Mouse (Mus musculus) lung, embryonic 14.5 days (tissue): ENCODE results near the gene Card9. TPM values are rescaled to one million over a fixed set of nuclear protein-coding genes. Genes with fewer than 3 reads are reported as not detected.

Experiments
- ATAC-seq: fragments of 200-750 bp; cut with Nextera tagmentation; 2 replicates; pipeline ENCODE4 v1.8.0; 2017; ENCODE audit warnings: mild to moderate bottlenecking, moderate TSS enrichment, moderate library complexity; ENCODE audit not compliant: insufficient read depth
- DNase-seq: peaks from one replicate; pipeline ENCODE4 v3.0.0-alpha.2; 2015
- H3K27ac ChIP-seq: fragments of 300-500 bp; sonication (generic); 2 replicates; pipeline ENCODE4 v1.5.1; 2014; ENCODE audit warnings: low read depth, mild to moderate bottlenecking, moderate library complexity
- H3K27me3 ChIP-seq: fragments of 300-500 bp; sonication (generic); 2 replicates; pipeline ENCODE4 v1.6.1; 2014; ENCODE audit warnings: low read length, control low read depth; ENCODE audit not compliant: insufficient read depth
- H3K36me3 ChIP-seq: fragments of 300-500 bp; sonication (generic); 2 replicates; pipeline ENCODE4 v1.6.1; 2014; ENCODE audit warnings: control low read depth; ENCODE audit not compliant: insufficient read depth
- H3K4me1 ChIP-seq: fragments of 300-500 bp; sonication (generic); 2 replicates; pipeline ENCODE4 v1.6.1; 2014; ENCODE audit warnings: antibody characterized with exemption, control low read depth; ENCODE audit not compliant: insufficient read depth
- H3K4me2 ChIP-seq: fragments of 300-500 bp; sonication (generic); 2 replicates; pipeline ENCODE4 v1.6.1; 2014; ENCODE audit warnings: mild to moderate bottlenecking
- H3K4me3 ChIP-seq: fragments of 300-500 bp; sonication (generic); 2 replicates; pipeline ENCODE4 v1.5.1; 2014; ENCODE audit warnings: low read depth, low read length
- H3K9ac ChIP-seq: fragments of 300-500 bp; sonication (generic); 2 replicates; pipeline ENCODE4 v1.6.1; 2014
- H3K9me3 ChIP-seq: fragments of 300-500 bp; sonication (generic); 2 replicates; pipeline ENCODE4 v1.6.1; 2016; ENCODE audit warnings: low read depth, low read length, control low read depth
- CTCF ChIP-seq: IDR thresholded peaks from 2 replicates; pipeline ENCODE4 v1.5.1; 2016; ENCODE audit warnings: antibody characterized with exemption, low read depth
- WGBS: fragments of 180-500 bp; shearing (Covaris S2); extraction: QIAGEN DNeasy Blood & Tissue Kit; methylation state at CpG from one replicate; pipeline ENCODE4 v1.1.7; 2014; 5-methylcytosine and 5-hydroxymethylcytosine counted together
- polyA plus RNA-seq: library from polyadenylated mRNA; unstranded; fragments of >200 nt; fragmentation: Nextera tagmentation; extraction: Ambion mirVana; gene quantifications from 2 replicates; pipeline ENCODE4 v1.2.1, GENCODE M21; 2014

Card9 gene
- polyA plus RNA-seq, result 2.4 and 2.8 TPM in 2 replicates

DNA sequence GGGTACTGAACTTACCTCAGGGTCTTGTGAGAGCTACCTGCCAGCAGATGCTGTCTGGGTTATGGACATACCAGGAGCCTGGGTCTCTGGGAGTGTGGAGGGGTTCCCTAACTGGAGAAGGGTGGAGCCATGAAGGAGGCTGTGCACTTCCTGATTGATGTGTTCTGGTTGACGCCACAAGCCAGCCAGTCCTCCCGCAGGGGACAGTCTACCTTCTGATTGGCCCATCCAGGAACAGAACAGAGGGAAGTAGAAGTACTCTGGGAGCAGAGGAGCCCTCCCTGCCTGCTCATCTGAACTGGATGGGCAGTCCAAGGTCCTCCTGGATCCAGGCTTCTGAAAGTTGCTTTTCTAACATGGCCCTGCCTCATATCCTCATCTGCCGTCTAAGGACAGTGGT is at the start of gene Card9:
Gene Card9 (minus strand): TSS at position 147 of the 400 bp plus-strand sequence.
- no peak for DNase-seq
- TF ChIP-seq CTCF, result no peak
- Histone ChIP-seq H3K9me3 (no peaks in the 10 kb centered on the region), H3K9ac (no peak within 1 kb of the TSS), H3K4me1 (0 out of 2 replicates have a peak, but pooled peaks cover 3% of the 10 kb centered on the region), H3K4me2 (no peak within 1 kb of the TSS), H3K36me3 (peaks cover 32% of the 10 kb centered on the region), H3K27me3 (no peaks in the 10 kb centered on the region), H3K4me3 (no peak within 1 kb of the TSS), H3K27ac (no peak within 1 kb of the TSS)
- 32% methylated on average over 3 of the region's 3 CpGs for WGBS
- no peak for ATAC-seq

DNA sequence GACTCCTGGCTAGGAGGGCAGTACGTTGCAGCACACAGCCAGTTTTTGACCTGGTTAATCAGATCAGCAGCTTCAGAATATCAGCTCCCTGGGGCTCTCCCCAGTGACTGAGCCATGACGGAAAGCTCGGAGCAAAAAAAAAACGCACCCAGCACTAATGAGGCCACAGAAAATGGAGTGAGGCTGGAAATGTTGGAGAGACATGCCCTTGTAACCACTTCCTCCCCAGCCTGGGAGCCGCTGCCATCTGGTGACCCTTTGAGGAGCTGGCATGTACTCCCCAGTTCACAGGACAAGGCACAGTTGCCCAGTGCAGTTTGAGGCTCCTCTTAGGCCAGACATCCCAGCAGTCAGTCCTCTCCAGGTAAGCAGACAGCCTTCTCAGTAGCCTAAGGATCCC is 49.4 kb upstream of the Card9 start:
- no peak overlapping the region for H3K4me3 ChIP-seq
- H3K4me2 ChIP-seq, result no peak overlapping the region
- H3K36me3 ChIP-seq, result peaks cover 56% of the 10 kb centered on the region
- no peak overlapping the region for H3K27ac ChIP-seq
- H3K9ac ChIP-seq, result no peak overlapping the region
- H3K27me3 ChIP-seq, result no peaks in the 10 kb centered on the region
- no peaks in the 10 kb centered on the region for H3K9me3 ChIP-seq
- no peak for DNase-seq
- ATAC-seq, result no peak
- 65% methylated on average over 5 of the region's 5 CpGs for WGBS
- no peak for TF ChIP-seq CTCF
- H3K4me1 ChIP-seq, result peaks cover 20% of the 10 kb centered on the region

DNA sequence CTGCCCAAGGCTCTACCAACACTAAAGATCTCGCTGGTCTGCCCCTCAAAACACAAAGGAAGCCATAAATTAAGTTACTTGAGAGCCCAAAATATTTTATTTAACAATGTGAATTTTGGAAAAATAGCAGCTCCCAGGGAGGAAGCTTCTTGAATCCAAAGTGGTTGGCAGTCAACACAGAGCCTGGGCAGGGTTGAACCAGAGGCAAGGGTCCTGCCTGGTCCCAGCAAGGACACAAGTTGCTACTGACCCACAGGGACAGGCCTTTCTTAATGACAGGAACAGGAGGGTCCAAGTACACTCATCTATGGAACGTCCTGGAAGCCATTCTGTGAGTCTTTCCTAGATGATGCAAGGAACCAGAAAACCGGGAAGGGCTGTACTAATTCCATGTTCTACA is 48.6 kb upstream of the Card9 start:
- Histone ChIP-seq H3K4me1 (peaks cover 20% of the 10 kb centered on the region), H3K4me2 (peak overlapping the region; percentile 91), H3K27me3 (no peaks in the 10 kb centered on the region), H3K4me3 (peak overlapping the region; percentile 95), H3K36me3 (peaks cover 51% of the 10 kb centered on the region), H3K9ac (no peak overlapping the region), H3K9me3 (no peaks in the 10 kb centered on the region), H3K27ac (no peak overlapping the region)
- TF ChIP-seq CTCF, result no peak
- ATAC-seq, result no peak
- no peak for DNase-seq
- 58% methylated on average over 3 of the region's 3 CpGs for WGBS

DNA sequence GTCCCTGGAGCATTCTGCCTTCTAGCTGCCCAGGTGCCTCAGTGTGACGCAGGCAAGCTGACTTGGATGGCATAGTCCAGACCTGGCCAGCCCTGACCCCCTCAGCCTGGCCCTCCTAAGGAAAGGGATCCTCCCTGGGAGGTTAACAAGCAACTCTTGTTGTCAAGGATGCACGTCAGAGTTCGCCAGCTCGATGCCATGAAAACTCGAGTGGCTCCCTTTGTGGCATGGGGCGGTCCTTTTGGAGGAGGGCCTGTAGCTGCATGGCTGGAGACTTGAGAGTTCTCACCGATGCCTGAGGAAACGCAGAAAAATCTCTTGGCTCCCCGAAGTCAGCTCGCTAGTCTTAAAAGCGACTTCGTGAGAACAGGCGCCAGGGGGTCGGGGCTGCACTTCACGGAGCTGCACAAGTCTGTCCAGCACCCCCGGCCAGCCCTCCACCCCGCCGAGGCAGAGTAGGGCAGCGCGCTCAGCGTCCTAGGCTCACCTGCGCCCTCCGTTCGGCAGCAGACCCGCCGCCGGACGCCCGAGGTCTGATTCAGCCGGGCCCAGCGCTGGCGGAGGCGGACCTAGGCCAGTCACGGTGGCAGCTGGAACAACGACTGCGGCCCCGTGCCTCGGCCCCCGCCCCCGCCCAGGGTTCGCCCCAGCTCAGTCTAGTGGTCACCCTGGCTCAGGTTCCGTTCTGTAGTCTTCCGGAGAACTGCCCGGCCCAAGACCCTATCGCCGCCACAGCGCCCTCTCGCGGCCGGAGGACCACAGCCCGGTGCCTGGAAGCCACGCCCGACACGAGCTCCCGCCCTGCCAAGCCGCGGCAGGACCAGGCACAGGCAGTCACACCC is 48.0 kb upstream of the Card9 start, which contains the start of gene Inpp5e:
Gene Inpp5e (minus strand): TSS at position 689 of the 842 bp plus-strand sequence.
- Histone ChIP-seq H3K27ac (peak within 1 kb of the TSS; percentile 66; the same call in 1 of the 2 replicates), H3K4me3 (peak within 1 kb of the TSS; percentile 95), H3K36me3 (peaks cover 45% of the 10 kb centered on the region), H3K9ac (peak within 1 kb of the TSS; percentile 94), H3K27me3 (no peaks in the 10 kb centered on the region), H3K9me3 (no peaks in the 10 kb centered on the region), H3K4me1 (peaks cover 20% of the 10 kb centered on the region), H3K4me2 (peak within 1 kb of the TSS; percentile 91)
- DNase-seq (peak; percentile 97), ATAC-seq (peak; percentile 95)
- TF ChIP-seq CTCF, result peak; percentile 90
- WGBS, result 0% methylated on average over 57 of the region's 57 CpGs

DNA sequence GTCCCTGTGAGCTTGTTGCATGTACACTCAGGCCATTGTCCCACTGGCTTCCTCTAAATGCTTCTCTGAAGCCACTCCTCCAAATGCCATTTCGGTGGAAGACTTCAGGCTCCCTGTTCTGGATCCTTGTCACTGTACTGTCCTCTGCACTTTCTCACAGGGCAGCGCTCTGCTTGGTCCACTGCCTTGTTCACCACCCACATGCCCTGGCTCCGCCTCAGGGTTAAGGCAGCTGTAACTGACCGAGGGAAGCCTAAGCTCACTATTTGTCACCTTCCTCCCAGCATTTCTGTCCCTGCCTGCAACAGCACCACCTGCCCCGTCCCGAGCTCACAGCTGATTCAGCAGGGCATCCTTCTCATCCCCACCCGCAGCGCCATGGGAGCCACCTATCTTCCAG is 42.6 kb upstream of the Card9 start:
- no peaks in the 10 kb centered on the region for H3K9me3 ChIP-seq
- H3K36me3 ChIP-seq, result peaks cover 57% of the 10 kb centered on the region
- ATAC-seq (no peak), DNase-seq (no peak)
- H3K9ac ChIP-seq, result no peak overlapping the region
- H3K27me3 ChIP-seq, result no peaks in the 10 kb centered on the region
- TF ChIP-seq CTCF, result no peak
- no peak overlapping the region for H3K4me2 ChIP-seq
- H3K27ac ChIP-seq, result no peak overlapping the region
- WGBS, result 69% methylated on average over 8 of the region's 8 CpGs
- no peak overlapping the region for H3K4me3 ChIP-seq
- H3K4me1 ChIP-seq, result peaks cover 19% of the 10 kb centered on the region

DNA sequence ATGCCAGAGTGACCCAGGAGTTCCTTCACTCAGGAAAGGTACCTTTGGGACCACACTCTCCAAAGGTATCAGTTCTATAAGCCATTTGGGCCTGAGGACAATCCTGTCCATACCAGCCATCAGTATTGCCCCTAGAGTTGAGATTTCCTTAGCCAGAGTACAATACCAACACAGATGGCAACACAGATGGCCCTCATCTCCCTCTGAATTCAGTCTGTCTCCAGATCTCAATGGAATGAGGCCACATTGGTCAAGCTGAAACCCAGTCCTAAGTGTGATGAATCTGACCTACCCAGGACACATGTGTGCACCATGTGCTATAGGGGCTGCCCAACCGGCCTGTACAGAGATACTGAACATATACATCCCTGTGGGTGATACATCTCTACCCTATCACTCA is 41.5 kb upstream of the Card9 start:
- ATAC-seq, result no peak
- Histone ChIP-seq H3K4me1 (peaks cover 9% of the 10 kb centered on the region), H3K4me2 (no peak overlapping the region), H3K27me3 (no peaks in the 10 kb centered on the region), H3K9me3 (no peaks in the 10 kb centered on the region), H3K4me3 (no peak overlapping the region), H3K36me3 (peaks cover 68% of the 10 kb centered on the region), H3K27ac (no peak overlapping the region), H3K9ac (no peak overlapping the region)
- no peak for TF ChIP-seq CTCF
- no peak for DNase-seq
- 81% methylated on average over 1 of the region's 1 CpGs for WGBS

DNA sequence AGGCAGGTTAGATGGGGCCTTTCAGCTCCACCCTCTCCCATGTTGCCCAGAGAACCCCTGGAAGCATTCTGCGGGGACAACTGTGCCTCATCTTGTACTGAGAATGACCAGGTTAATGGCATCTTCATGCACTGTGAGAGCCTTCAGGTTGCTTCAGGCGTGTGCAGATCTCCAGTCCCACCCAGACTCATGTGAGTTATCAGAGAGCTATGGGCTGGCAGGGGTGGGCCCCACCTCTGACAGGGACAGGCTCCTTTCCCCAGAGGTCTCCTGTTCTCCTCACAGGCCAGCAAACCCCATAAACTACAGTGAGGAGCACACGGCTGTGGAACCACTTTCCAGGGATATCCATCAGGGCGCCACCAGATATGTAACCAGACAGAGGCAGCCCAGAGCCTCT is 40.3 kb upstream of the Card9 start:
- Histone ChIP-seq H3K9ac (no peak overlapping the region), H3K4me2 (no peak overlapping the region)
- 78% methylated on average over 4 of the region's 4 CpGs for WGBS

More for the DNA sequence above, 40.3 kb upstream of the Card9 start:
- Histone ChIP-seq H3K27me3 (no peaks in the 10 kb centered on the region), H3K4me1 (no peaks in the 10 kb centered on the region), H3K4me3 (no peak overlapping the region), H3K36me3 (peaks cover 72% of the 10 kb centered on the region), H3K9me3 (no peaks in the 10 kb centered on the region), H3K27ac (no peak overlapping the region)
- DNase-seq, result no peak
- ATAC-seq, result no peak
- no peak for TF ChIP-seq CTCF
